Mouse (Mus musculus): Measurements from ENCODE around the gene Itpripl2.

The Itpripl2 gene

DNA sequence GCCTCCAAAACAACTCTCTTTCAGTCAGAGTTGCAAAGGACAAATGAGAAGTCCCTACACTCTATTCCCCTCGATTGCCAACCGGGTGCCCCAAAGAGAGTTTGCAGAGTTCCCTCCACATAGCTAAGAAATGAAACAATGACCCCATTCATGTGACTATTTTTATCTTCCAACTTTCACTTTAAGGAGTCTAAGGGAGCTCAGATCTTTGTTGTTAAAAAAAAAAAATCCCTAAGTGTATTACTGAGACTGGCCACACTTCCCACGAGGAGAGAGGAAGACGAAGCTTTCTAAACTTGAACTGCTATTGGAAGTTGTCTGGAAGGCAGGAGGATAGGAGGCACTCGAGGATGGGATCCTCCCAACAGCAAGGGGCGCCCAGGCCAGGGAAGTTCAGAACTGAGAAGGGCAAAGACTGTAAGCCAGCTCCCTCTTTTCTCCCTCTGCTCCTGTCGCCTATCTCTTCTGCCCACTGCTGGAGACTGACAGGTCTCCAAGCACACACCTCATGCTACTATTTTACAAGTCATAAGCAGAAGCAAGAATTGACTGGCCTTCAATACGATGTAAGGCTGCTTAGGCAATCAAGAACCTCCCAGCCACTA, 3.6 kb downstream of the Itpripl2 start:
- no peak for DNase-seq (ENCODE audit: low spot score)

- DNase-seq (ENCODE audit: low spot score) = no peak
Observed at GRCm38 (mm10) chr7:118486917-118487316, 4.9 kb downstream of the Itpripl2 start.

DNA sequence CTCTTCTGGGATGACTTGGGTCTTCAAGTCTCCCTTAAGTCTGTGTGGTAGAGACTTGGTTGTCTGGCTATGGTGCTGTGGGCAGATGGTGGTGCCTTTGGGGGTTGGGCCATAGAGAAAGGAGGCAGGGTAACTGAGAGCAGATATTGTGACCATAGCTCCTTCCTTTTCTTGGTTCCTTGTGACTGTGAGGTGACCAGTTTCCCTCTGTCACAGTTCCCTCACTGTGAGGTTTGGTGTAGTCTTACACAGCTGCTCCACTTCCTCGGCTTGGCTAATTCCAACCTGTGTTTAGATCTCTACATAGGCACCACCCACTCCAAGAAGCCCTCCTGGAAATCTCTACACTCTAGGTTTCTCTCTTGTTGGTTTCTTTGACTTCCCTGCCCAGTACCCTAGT, 7.8 kb downstream of the Itpripl2 start:
- no peak for DNase-seq (ENCODE audit: low spot score)

DNA sequence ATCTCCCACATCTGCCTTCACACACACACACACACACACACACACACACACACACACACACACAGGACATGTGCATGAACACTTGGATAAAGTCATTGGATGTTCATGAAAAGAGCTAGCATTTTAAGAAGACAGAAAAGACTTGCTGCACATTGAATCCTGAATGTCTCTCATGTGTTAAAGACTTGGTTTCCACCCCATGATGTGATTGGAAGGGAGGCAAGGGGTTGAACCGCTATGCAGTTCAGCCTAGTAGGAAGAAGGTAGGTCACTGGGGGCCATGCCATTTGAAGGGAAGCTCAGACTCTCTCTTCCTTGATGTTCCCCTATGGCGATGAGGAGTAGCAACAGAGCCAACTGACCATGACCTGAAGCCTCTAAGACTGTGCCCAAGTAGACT, 9.8 kb downstream of the Itpripl2 start:
- DNase-seq (ENCODE audit: low spot score) = no peak

- DNase-seq (ENCODE audit: low spot score) = no peak
Observed at GRCm38 (mm10) chr7:118481047-118481810, 10.5 kb downstream of the Itpripl2 start.

GRCm38 (mm10) chr7:118480160-118480709, 11.5 kb downstream of the Itpripl2 start:
- no peak for DNase-seq (ENCODE audit: low spot score)

- DNase-seq (ENCODE audit: low spot score) = no peak
Observed at GRCm38 (mm10) chr7:118478835-118479312, 12.9 kb downstream of the Itpripl2 start.

- DNase-seq (ENCODE audit: low spot score) = no peak
Observed at GRCm38 (mm10) chr7:118476428-118476827, 15.3 kb downstream of the Itpripl2 start.

GRCm38 (mm10) chr7:118475008-118475705, 16.6 kb downstream of the Itpripl2 start:
- DNase-seq (ENCODE audit: low spot score) = no peak

DNA sequence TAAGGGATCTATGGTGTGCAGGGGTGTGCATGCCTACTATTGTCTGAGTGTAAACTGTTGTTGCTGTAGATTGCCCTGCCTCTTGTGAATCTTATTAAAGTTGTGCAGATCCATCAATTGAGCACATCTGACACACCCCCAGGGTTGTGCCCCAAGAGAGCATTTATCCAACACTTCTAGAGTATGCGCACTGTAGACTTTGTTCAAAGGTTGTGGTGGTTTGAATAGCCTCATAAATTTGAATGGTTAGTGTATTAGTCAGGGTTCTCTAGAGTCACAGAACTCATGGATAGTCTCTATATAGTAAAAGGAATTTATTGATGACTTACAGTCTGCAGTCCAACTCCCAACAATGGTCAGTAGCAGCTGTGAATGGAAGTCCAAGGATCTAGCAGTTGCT, 18.9 kb downstream of the Itpripl2 start:
- no peak for DNase-seq (ENCODE audit: low spot score)

GRCm38 (mm10) chr7:118468060-118468459, 23.7 kb downstream of the Itpripl2 start:
- no peak for DNase-seq (ENCODE audit: low spot score)

- DNase-seq (ENCODE audit: low spot score) = no peak
Observed at GRCm38 (mm10) chr7:118464432-118464831, 27.3 kb downstream of the Itpripl2 start.

DNA sequence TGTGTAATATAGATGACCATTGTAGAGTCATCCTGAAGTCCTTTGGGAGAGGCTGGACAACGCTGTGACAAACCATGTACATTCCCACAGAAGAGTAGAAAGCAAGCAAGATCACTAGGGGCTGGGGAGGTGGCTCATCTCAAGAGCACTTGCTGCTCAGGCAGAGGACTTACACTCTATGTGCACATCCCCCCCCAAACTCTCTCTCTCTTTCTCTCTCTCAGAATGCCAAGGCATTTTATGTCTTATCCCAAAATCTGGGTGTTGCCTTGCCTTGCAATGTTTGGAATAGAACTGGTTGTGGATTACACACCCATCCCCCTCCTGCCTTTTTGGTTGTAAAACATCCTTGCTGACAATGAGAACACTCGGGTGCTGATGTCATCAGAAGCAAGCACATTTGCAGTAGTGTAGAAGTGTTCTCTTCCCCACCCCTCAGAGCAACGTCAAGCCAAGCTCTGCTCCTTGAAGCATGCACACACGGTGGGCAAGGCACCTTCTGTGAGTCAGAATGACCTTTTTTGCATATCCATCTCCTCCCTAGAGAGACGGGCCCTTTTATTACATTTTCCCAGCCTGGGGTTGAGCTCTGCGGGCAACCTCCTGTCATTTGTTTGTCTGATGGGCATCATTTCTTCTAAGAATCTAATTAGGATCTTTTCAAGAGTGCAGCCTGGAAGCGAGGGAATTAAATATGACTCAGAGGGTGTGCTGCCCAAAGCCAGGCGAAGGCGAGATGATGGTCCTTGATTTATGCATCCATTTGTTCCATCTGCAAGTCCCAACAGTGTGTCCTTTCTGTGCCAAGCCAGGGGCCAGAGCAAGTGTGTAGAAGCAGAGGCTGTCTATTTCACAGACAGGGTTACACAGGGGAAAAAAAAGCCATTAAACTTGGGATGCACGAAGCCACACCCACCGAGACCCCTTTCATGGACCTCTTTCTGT, 28.7 kb downstream of the Itpripl2 start:
- DNase-seq (ENCODE audit: low spot score) = no peak

DNA sequence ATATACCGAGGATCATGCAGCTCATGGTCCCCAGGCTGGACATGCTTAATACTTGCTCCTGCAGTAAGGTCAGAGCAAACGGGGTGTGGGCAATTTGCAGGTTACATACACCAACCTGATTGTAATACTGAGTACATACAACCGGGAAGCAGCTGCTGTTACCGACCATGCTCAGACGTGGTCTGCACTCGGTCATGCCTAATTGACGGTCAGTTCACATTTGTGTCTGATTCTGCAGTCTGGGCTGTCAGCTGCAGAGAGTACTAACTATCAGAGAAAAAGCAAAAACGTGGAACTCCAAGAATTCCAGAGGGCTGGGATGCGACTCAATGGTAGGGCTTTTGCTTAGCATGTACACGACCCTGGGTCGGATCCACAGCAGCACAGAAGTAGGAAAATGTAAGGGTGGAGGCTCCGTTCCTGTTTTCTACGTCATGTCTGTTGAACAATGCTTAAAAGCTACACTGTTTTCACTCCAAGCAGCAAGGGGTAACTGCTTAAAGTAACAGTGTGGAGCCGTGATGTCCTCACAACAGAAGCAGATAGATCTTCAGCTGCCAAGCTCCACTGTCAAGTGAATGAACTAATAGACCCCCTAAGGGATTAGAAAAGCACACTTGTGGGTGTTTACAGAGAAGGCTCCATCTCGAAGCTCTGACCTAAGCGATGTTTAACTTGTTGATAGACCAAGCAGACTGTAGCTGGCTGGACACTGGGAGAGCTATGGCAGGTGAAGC, 30.2 kb downstream of the Itpripl2 start:
- DNase-seq (ENCODE audit: low spot score) = no peak

- DNase-seq (ENCODE audit: low spot score) = no peak
Observed at GRCm38 (mm10) chr7:118453722-118454121, 38.1 kb downstream of the Itpripl2 start.

GRCm38 (mm10) chr7:118452940-118453339, 38.8 kb downstream of the Itpripl2 start:
- DNase-seq (ENCODE audit: low spot score) = no peak

DNA sequence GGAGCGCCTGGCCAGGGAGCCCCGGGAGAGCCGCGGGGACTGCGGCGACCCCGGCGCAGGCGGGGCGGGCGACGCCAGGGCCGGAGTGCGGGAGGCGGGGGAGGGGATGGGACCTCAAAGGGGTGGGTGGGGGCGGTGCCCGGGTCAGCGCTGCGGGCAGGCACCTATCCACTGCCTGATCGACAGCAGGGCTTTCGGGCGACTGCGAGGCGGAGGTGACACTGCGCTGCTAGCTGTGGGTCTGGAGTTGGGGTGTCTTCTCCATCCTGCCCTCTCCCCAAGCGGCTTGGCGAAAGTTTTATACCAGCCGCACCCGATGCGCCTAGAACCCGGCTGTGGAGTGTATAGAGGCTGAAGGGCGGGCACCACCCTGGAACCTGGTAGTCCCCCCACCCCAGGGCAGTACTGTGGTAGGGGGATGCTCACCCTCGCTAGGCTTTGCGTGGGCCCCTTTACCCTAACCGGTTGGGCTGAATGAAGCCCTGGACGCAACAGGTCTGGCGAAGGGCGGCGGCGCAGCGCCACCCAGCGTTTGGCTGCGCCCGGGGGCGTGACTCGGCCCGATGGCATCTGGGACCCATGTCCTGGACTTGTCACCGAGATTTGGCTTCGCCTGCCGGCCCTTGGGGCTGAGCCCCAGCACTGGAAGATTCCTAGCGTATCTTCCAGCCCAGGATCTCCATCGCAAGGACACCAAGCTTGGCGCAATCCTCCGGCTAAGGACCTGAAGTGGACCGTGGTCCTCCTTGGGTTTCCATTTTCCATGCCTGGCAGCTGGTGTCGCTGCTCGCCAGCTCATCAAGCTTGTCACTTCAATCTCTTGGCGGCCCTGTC, 43.4 kb downstream of the Itpripl2 start, which contains the start of gene Syt17:
Syt17 (minus strand) TSS at position 89 of the 834 bp plus-strand sequence.
- no peak for DNase-seq (ENCODE audit: low spot score)

- DNase-seq (ENCODE audit: low spot score) = no peak
Observed at GRCm38 (mm10) chr7:118447291-118448133, 44.3 kb downstream of the Itpripl2 start.
